Mouse (Mus musculus): ENCODE results near the gene Ces3a.
"Not testable (repeated sequence)": the region's sequence is repeated elsewhere in the genome, so short reads cannot be mapped to it uniquely, and the experiment has no call there.

Gene Ces3a

DNA sequence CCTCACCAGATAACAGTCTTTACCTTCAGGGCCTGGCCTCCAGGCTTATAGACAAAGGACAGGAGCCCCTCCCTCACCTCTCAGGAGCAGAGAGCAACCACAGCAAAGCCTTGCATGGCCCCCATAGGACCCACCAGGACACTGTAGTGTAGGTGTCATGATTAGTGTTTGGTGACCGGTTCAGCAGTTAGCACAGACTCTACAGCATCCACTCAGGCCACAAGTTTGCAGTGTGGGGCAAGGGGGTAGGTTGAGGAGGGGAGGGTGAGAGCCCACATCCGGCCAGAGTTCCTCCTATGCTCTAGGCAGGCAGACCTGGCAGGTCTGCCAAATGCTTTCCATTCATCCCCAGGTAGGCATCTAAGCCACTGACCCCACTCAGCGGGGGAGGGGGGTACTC is 45.6 kb downstream of the Ces3a start:
- DNase-seq (ENCODE audit: low read depth, low spot score) = no peak

GRCm38 (mm10) chr8:105102101-105102785 is 53.8 kb downstream of the Ces3a start:
- not testable (repeated sequence) for DNase-seq (ENCODE audit: low read depth, low spot score)

- not testable (repeated sequence) for DNase-seq (ENCODE audit: low read depth, low spot score)
Observed at GRCm38 (mm10) chr8:105103701-105104100, 55.3 kb downstream of the Ces3a start.

- no peak for DNase-seq (ENCODE audit: low read depth, low spot score)
Observed at GRCm38 (mm10) chr8:105104220-105104619, 55.8 kb downstream of the Ces3a start.
